Mouse (Mus musculus): ENCODE data around the gene 4930451I11Rik. TPM values are rescaled to one million over a fixed set of nuclear protein-coding genes. Genes with fewer than 3 reads are reported as not detected.

The 4930451I11Rik gene
- total RNA-seq, 2 experiments from 2014 or later = not detected

DNA sequence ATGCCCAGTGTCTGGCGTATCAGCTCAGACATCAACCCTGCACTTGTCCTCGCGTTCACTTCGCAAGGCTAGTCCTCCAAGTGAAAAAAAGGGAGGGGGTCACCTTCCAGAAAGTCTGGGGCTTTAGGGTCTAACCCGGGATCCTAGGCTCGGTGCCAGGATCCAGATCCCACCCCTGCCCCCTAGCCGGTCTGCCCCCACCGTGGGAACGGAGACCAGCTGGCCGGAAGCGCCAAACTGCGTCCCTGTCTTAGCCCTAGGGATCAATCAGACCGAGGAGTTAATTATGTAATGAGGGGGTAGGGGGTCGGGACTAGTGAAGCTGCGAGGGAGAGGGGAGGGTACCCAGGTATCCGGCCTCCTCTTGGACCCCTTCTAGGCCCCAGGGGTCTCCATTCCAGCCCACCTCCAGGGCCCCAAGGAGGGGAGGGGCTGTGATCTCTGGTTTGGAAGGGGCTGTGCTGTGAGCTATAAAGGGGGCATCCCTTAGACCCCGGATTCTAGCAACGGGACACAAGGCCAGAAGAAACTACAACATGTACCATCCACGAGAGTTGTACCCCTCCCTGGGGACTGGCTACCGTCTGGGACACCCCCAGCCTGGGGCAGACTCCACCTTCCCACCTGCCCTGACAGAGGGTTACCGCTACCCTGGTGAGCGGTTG is 50.3 kb downstream of the 4930451I11Rik start, which contains the start of gene Tbx6:
Gene Tbx6 (plus strand): TSS at position 513 of the 665 bp plus-strand sequence.
- DNase-seq = peak in 1 of 2 experiments; percentile 46

Other genes starting within 250 kb of the 4930451I11Rik start
- under 1 TPM; 0.23 to 0.79 TPM for gene Apobr, start 246.7 kb downstream of the 4930451I11Rik start, total RNA-seq (2021)
- gene Cln3, start 245.8 kb downstream of the 4930451I11Rik start, total RNA-seq (2021) = 10 to 100 TPM in 1 of 2 experiments, 1 to 10 TPM in 1; 9.0 to 17.9 TPM
- not detected for gene Il27, start 236.7 kb downstream of the 4930451I11Rik start, total RNA-seq (2021)
- gene Nupr1, start 200.8 kb downstream of the 4930451I11Rik start, total RNA-seq (2021) = 1 to 10 TPM; 6.1 to 8.0 TPM
- gene Sgf29, start 182.3 kb downstream of the 4930451I11Rik start, total RNA-seq (2021) = 10 to 100 TPM; 24.8 to 26.5 TPM
- gene Sult1a1, start 155.2 kb downstream of the 4930451I11Rik start, total RNA-seq (2021) = 10 to 100 TPM; 31.1 to 44.0 TPM
- 10 to 100 TPM; 60.1 to 60.4 TPM for gene Bola2, start 136.2 kb downstream of the 4930451I11Rik start, total RNA-seq (2021)
- 1 to 10 TPM; 3.7 to 4.1 TPM for gene Slx1b, start 135.9 kb downstream of the 4930451I11Rik start, total RNA-seq (2021)
- gene Coro1a, start 123.9 kb downstream of the 4930451I11Rik start, total RNA-seq (2021) = 10 to 100 TPM in 1 of 2 experiments, 1 to 10 TPM in 1; 9.3 to 28.6 TPM
- 10 to 100 TPM; 37.2 to 46.7 TPM for gene Mapk3, start 72.0 kb downstream of the 4930451I11Rik start, total RNA-seq (2021)
- 1 to 10 TPM in 1 of 2 experiments, under 1 TPM in 1; 0.27 to 1.6 TPM for gene Gdpd3, start 65.3 kb downstream of the 4930451I11Rik start, total RNA-seq (2021)
- 10 to 100 TPM; 43.4 to 73.3 TPM for gene Ypel3, start 54.7 kb downstream of the 4930451I11Rik start, total RNA-seq (2021)
- under 1 TPM; 0.27 to 0.64 TPM for gene Tbx6, start 50.2 kb downstream of the 4930451I11Rik start, total RNA-seq (2021)
- gene Ppp4c, start 39.1 kb downstream of the 4930451I11Rik start, total RNA-seq (2021) = 10 to 100 TPM; 35.6 to 39.0 TPM
- 1 to 10 TPM; 8.4 to 8.6 TPM for gene Fam57b, start 34.0 kb downstream of the 4930451I11Rik start, total RNA-seq (2021)
- gene Doc2a, start 15.8 kb upstream of the 4930451I11Rik start, total RNA-seq (2021) = not detected
- gene Hirip3, start 30.3 kb upstream of the 4930451I11Rik start, total RNA-seq (2021) = 1 to 10 TPM; 5.0 to 6.4 TPM
- gene Ino80e, start 30.7 kb upstream of the 4930451I11Rik start, total RNA-seq (2021) = 10 to 100 TPM; 17.2 to 19.1 TPM
- gene Taok2, start 53.1 kb upstream of the 4930451I11Rik start, total RNA-seq (2021) = 10 to 100 TPM; 35.6 to 38.4 TPM
- gene Tmem219, start 91.3 kb upstream of the 4930451I11Rik start, total RNA-seq (2021) = 10 to 100 TPM; 10.4 to 10.6 TPM
- gene Kctd13, start 97.2 kb upstream of the 4930451I11Rik start, total RNA-seq (2021) = 1 to 10 TPM; 7.4 to 7.5 TPM
- not detected for gene Asphd1, start 117.9 kb upstream of the 4930451I11Rik start, total RNA-seq (2021)
- 1 to 10 TPM; 5.5 to 6.2 TPM for gene Sez6l2, start 118.9 kb upstream of the 4930451I11Rik start, total RNA-seq (2021)
- gene Cdipt, start 144.3 kb upstream of the 4930451I11Rik start, total RNA-seq (2021) = 10 to 100 TPM; 43.2 to 45.2 TPM
- under 1 TPM in 1 of 2 experiments, not detected in 1; 0.59 TPM for gene Cdiptos, start 144.5 kb upstream of the 4930451I11Rik start, total RNA-seq (2021)
- 10 to 100 TPM; 59.9 to 68.7 TPM for gene Mvp, start 183.0 kb upstream of the 4930451I11Rik start, total RNA-seq (2021)
- not detected for gene Pagr1b, start 184.8 kb upstream of the 4930451I11Rik start, total RNA-seq (2021)
- gene Pagr1a, start 185.7 kb upstream of the 4930451I11Rik start, total RNA-seq (2021) = 10 to 100 TPM in 1 of 2 experiments, 1 to 10 TPM in 1; 8.3 to 10.7 TPM
- 10 to 100 TPM; 24.6 to 27.3 TPM for gene Gm42742, start 189.5 kb upstream of the 4930451I11Rik start, total RNA-seq (2021)
- under 1 TPM in 1 of 2 experiments, not detected in 1; 0.80 TPM for gene Prrt2, start 189.6 kb upstream of the 4930451I11Rik start, total RNA-seq (2021)
- 10 to 100 TPM; 55.3 to 57.3 TPM for gene Maz, start 195.4 kb upstream of the 4930451I11Rik start, total RNA-seq (2021)
- gene Kif22, start 210.8 kb upstream of the 4930451I11Rik start, total RNA-seq (2021) = 1 to 10 TPM in 1 of 2 experiments, under 1 TPM in 1; 0.93 to 1.0 TPM